Comparison of ENCODE assay signal across 12 mouse cellular contexts in genomic region chr6:90620791-90621583, GRCm38 (mm10). TPM values are rescaled to one million over a fixed set of nuclear protein-coding genes. Genes with fewer than 3 reads are reported as not detected.
DNase-seq lines count a peak whose midpoint lies in the region; ATAC-seq and TF ChIP-seq lines count a peak whose summit lies in the region.
"Had no signal": no experiment of that assay in that cellular context is flagged by ENCODE, and none has a peak within 500 bp of the region (broad histone marks: within the 10 kb centered on the region; RNA-seq: fewer than 3 reads in every experiment).

No protein-coding gene starts in this region.

- no peaks in the 10 kb centered on the region; the same call in 1 of the 2 replicates for H3K27me3 ChIP-seq in forebrain, embryonic 10.5 days (ENCODE audit: poor library complexity, severe bottlenecking)
- no peaks in the 10 kb centered on the region for H3K27me3 ChIP-seq in forebrain, embryonic 15.5 days
- H3K27me3 ChIP-seq in kidney, adult 2 months (replicated peaks; ENCODE audit: control insufficient read depth, insufficient read depth, low read length): no peaks in the 10 kb centered on the region
- H3K27me3 ChIP-seq in forebrain, embryonic 16.5 days (replicated peaks; ENCODE audit: control insufficient read depth, insufficient read depth, low read length): no peaks in the 10 kb centered on the region
- H3K27me3 ChIP-seq: embryonic facial prominence, embryonic 13.5 days; lung, embryonic 15.5 days had no signal

- ATAC-seq in forebrain, embryonic 15.5 days (replicated peaks): no peak
- ATAC-seq in forebrain, embryonic 16.5 days: no peak

- no peak for TF ChIP-seq CTCF in kidney, adult 2 months (conservative IDR thresholded peaks at IDR 0.05; ENCODE audit: insufficient read depth, insufficient read length, low read depth, low read length)

- no peak overlapping the region for H3K4me2 ChIP-seq in forebrain, embryonic 15.5 days (replicated peaks)
- no peak overlapping the region for H3K4me2 ChIP-seq in forebrain, embryonic 16.5 days (ENCODE audit: low read length)
- H3K4me2 ChIP-seq: embryonic facial prominence, embryonic 13.5 days; lung, embryonic 15.5 days had no signal

- TF ChIP-seq POLR2A in kidney, adult 2 months (IDR thresholded peaks at IDR 0.05; ENCODE audit: low read depth, low read length): no peak

- no peak overlapping the region for H3K4me3 ChIP-seq in forebrain, embryonic 10.5 days
- H3K4me3 ChIP-seq in forebrain, embryonic 15.5 days: no peak overlapping the region
- no peak overlapping the region for H3K4me3 ChIP-seq in kidney, adult 2 months (ENCODE audit: insufficient read depth, low read depth, low read length)
- H3K4me3 ChIP-seq in forebrain, embryonic 16.5 days (replicated peaks; ENCODE audit: low read length): no peak overlapping the region
- H3K4me3 ChIP-seq: embryonic facial prominence, embryonic 13.5 days; lung, embryonic 15.5 days had no signal

- peaks cover 45% of the 10 kb centered on the region for H3K4me1 ChIP-seq in forebrain, embryonic 10.5 days
- no peaks in the 10 kb centered on the region for H3K4me1 ChIP-seq in forebrain, embryonic 15.5 days
- H3K4me1 ChIP-seq in kidney, adult 2 months (ENCODE audit: control insufficient read depth, insufficient read depth, low read length): peaks cover 6% of the 10 kb centered on the region; the same call in 1 of the 2 replicates
- H3K4me1 ChIP-seq in forebrain, embryonic 16.5 days (replicated peaks; ENCODE audit: control insufficient read depth, insufficient read depth, low read length): no peaks in the 10 kb centered on the region

- H3K36me3 ChIP-seq in forebrain, embryonic 10.5 days (replicated peaks): no peaks in the 10 kb centered on the region
- H3K36me3 ChIP-seq in forebrain, embryonic 15.5 days: no peaks in the 10 kb centered on the region
- no peaks in the 10 kb centered on the region for H3K36me3 ChIP-seq in kidney, adult 2 months (ENCODE audit: control insufficient read depth, insufficient read depth, low read length)
- H3K36me3 ChIP-seq in forebrain, embryonic 16.5 days (ENCODE audit: control insufficient read depth, insufficient read depth): no peaks in the 10 kb centered on the region
- H3K36me3 ChIP-seq: embryonic facial prominence, embryonic 13.5 days; lung, embryonic 15.5 days had no signal

- no peak overlapping the region for H3K9ac ChIP-seq in forebrain, embryonic 15.5 days (replicated peaks)
- no peak overlapping the region for H3K9ac ChIP-seq in forebrain, embryonic 16.5 days (replicated peaks; ENCODE audit: low read depth, low read length)
- H3K9ac ChIP-seq: embryonic facial prominence, embryonic 13.5 days; lung, embryonic 15.5 days had no signal

- H3K27ac ChIP-seq in forebrain, embryonic 10.5 days: peak overlapping the region; percentile 70
- no peak overlapping the region for H3K27ac ChIP-seq in forebrain, embryonic 15.5 days (replicated peaks)
- no peak overlapping the region for H3K27ac ChIP-seq in kidney, adult 2 months (ENCODE audit: insufficient read depth, low read depth, low read length)
- H3K27ac ChIP-seq in forebrain, embryonic 16.5 days (ENCODE audit: low read length): no peak overlapping the region
- H3K27ac ChIP-seq: embryonic facial prominence, embryonic 13.5 days; lung, embryonic 15.5 days had no signal

- 44% methylated on average over 9 of the region's 9 CpGs for WGBS in forebrain, embryonic 10.5 days
- 51% methylated on average over 9 of the region's 9 CpGs for WGBS in forebrain, embryonic 15.5 days
- WGBS in kidney, adult 2 months: 49% methylated on average over 9 of the region's 9 CpGs
- WGBS in forebrain, embryonic 16.5 days: 51% methylated on average over 9 of the region's 9 CpGs

- H3K9me3 ChIP-seq in forebrain, embryonic 10.5 days: no peaks in the 10 kb centered on the region
- H3K9me3 ChIP-seq in forebrain, embryonic 15.5 days: no peaks in the 10 kb centered on the region
- H3K9me3 ChIP-seq in forebrain, embryonic 16.5 days (ENCODE audit: control insufficient read depth, low read length): no peaks in the 10 kb centered on the region
- H3K9me3 ChIP-seq: embryonic facial prominence, embryonic 13.5 days; lung, embryonic 15.5 days had no signal

- DNase-seq in forebrain, embryonic 10.5 days (ENCODE audit: extremely low spot score, low spot score): no peak
- DNase-seq in kidney, adult 2 months: peak; percentile 38
- DNase-seq in kidney, adult 9 months: no peak
- peak; percentile 39 for DNase-seq in c-Kit-positive CD71-positive TER-119-positive erythroid progenitor cells, embryonic 14.5 days (ENCODE audit: low spot score)
- DNase-seq in liver: peak; percentile 56
- DNase-seq in lung, postnatal 4 days: no peak
- DNase-seq: adrenal gland, adult 8-10 months; cerebellum, adult 11-12 months had no signal

RNA-seq across cellular contexts. Expression of gene Slc41a3, which starts 16.5 kb away (rescaled TPM):
- 1.4 and 2.3 TPM in 2 replicates for polyA plus RNA-seq in forebrain, embryonic 10.5 days (2016; fragmentation: Nextera tagmentation; extraction: Ambion mirVana)
- 2.3 and 2.5 TPM in 2 replicates for polyA plus RNA-seq in forebrain, embryonic 15.5 days (2015; fragmentation: Nextera tagmentation; extraction: Ambion mirVana)
- 6.3 and 8.0 TPM in 2 replicates for polyA plus RNA-seq in kidney, adult 2 months (2012; rRNA removed)
- polyA plus RNA-seq in forebrain, embryonic 16.5 days (2015; fragmentation: Nextera tagmentation; extraction: Ambion mirVana): 2.4 and 3.3 TPM in 2 replicates

Comparison
In these comparisons a context has a peak if more than half of its experiments do, and no peak if none do; other contexts are left out.
1. DNase-seq: peak in kidney, adult 2 months (single experiment), c-Kit-positive CD71-positive TER-119-positive erythroid progenitor cells, embryonic 14.5 days (single experiment) and liver (single experiment); none in forebrain, embryonic 10.5 days (single experiment), kidney, adult 9 months (single experiment) and lung, postnatal 4 days (0 of 2).